Mouse (Mus musculus): Measurements from ENCODE around the gene Chat. TPM values are rescaled to one million over a fixed set of nuclear protein-coding genes. Genes with fewer than 3 reads are reported as not detected.

The Chat gene
- polyA plus RNA-seq, 1 experiment, result 0.10 TPM

- no peaks in the 10 kb centered on the region for H3K36me3 ChIP-seq (ENCODE audit: control insufficient read depth, insufficient read depth, low read length)
- H3K4me1 ChIP-seq (ENCODE audit: control insufficient read depth, insufficient read depth, low read length), result no peaks in the 10 kb centered on the region
- TF ChIP-seq CTCF (IDR thresholded peaks at IDR 0.05; ENCODE audit: control insufficient read depth, insufficient read depth, insufficient replicate concordance, low read depth, low read length), result no peak
- no peak for TF ChIP-seq POLR2A (IDR thresholded peaks at IDR 0.05; ENCODE audit: control insufficient read depth, low read depth, low read length)
- no peaks in the 10 kb centered on the region for H3K27me3 ChIP-seq (ENCODE audit: control insufficient read depth, insufficient read depth, low read length)
- no peak overlapping the region for H3K4me3 ChIP-seq (ENCODE audit: control insufficient read depth, low read depth, low read length)
- H3K27ac ChIP-seq (ENCODE audit: control insufficient read depth, insufficient read depth, low read depth, low read length), result no peak overlapping the region
Measured at GRCm38 (mm10) chr14:32446989-32447388, 18.8 kb downstream of the Chat start.

GRCm38 (mm10) chr14:32443446-32443845 lies 22.3 kb downstream of the Chat start:
- Histone ChIP-seq H3K36me3 (ENCODE audit: control insufficient read depth, insufficient read depth, low read length) (no peaks in the 10 kb centered on the region), H3K27ac (ENCODE audit: control insufficient read depth, insufficient read depth, low read depth, low read length) (no peak overlapping the region), H3K4me1 (ENCODE audit: control insufficient read depth, insufficient read depth, low read length) (no peaks in the 10 kb centered on the region), H3K4me3 (ENCODE audit: control insufficient read depth, low read depth, low read length) (no peak overlapping the region), H3K27me3 (ENCODE audit: control insufficient read depth, insufficient read depth, low read length) (no peaks in the 10 kb centered on the region)
- no peak for TF ChIP-seq POLR2A (IDR thresholded peaks at IDR 0.05; ENCODE audit: control insufficient read depth, low read depth, low read length)
- no peak for TF ChIP-seq CTCF (IDR thresholded peaks at IDR 0.05; ENCODE audit: control insufficient read depth, insufficient read depth, insufficient replicate concordance, low read depth, low read length)

GRCm38 (mm10) chr14:32439744-32440143 lies 26.0 kb downstream of the Chat start:
- H3K4me1 ChIP-seq (ENCODE audit: control insufficient read depth, insufficient read depth, low read length), result no peaks in the 10 kb centered on the region
- H3K27ac ChIP-seq (ENCODE audit: control insufficient read depth, insufficient read depth, low read depth, low read length), result no peak overlapping the region
- TF ChIP-seq CTCF (IDR thresholded peaks at IDR 0.05; ENCODE audit: control insufficient read depth, insufficient read depth, insufficient replicate concordance, low read depth, low read length) (no peak), POLR2A (IDR thresholded peaks at IDR 0.05; ENCODE audit: control insufficient read depth, low read depth, low read length) (no peak)
- H3K4me3 ChIP-seq (ENCODE audit: control insufficient read depth, low read depth, low read length), result no peak overlapping the region
- no peaks in the 10 kb centered on the region for H3K36me3 ChIP-seq (ENCODE audit: control insufficient read depth, insufficient read depth, low read length)
- no peaks in the 10 kb centered on the region for H3K27me3 ChIP-seq (ENCODE audit: control insufficient read depth, insufficient read depth, low read length)

- no peaks in the 10 kb centered on the region for H3K36me3 ChIP-seq (ENCODE audit: control insufficient read depth, insufficient read depth, low read length)
Measured at GRCm38 (mm10) chr14:32439316-32439715, 26.5 kb downstream of the Chat start.

GRCm38 (mm10) chr14:32437352-32437793 lies 28.4 kb downstream of the Chat start:
- H3K27me3 ChIP-seq (ENCODE audit: control insufficient read depth, insufficient read depth, low read length), result no peaks in the 10 kb centered on the region
- H3K4me1 ChIP-seq (ENCODE audit: control insufficient read depth, insufficient read depth, low read length), result no peaks in the 10 kb centered on the region
- no peak overlapping the region for H3K4me3 ChIP-seq (ENCODE audit: control insufficient read depth, low read depth, low read length)
- H3K36me3 ChIP-seq (ENCODE audit: control insufficient read depth, insufficient read depth, low read length), result no peaks in the 10 kb centered on the region
- TF ChIP-seq CTCF (IDR thresholded peaks at IDR 0.05; ENCODE audit: control insufficient read depth, insufficient read depth, insufficient replicate concordance, low read depth, low read length), result no peak
- no peak for TF ChIP-seq POLR2A (IDR thresholded peaks at IDR 0.05; ENCODE audit: control insufficient read depth, low read depth, low read length)
- no peak overlapping the region for H3K27ac ChIP-seq (ENCODE audit: control insufficient read depth, insufficient read depth, low read depth, low read length)

More at GRCm38 (mm10) chr14:32439316-32439715, 26.5 kb downstream of the Chat start:
- Histone ChIP-seq H3K4me3 (ENCODE audit: control insufficient read depth, low read depth, low read length) (no peak overlapping the region), H3K4me1 (ENCODE audit: control insufficient read depth, insufficient read depth, low read length) (no peaks in the 10 kb centered on the region), H3K27ac (ENCODE audit: control insufficient read depth, insufficient read depth, low read depth, low read length) (no peak overlapping the region), H3K27me3 (ENCODE audit: control insufficient read depth, insufficient read depth, low read length) (no peaks in the 10 kb centered on the region)
- TF ChIP-seq POLR2A (IDR thresholded peaks at IDR 0.05; ENCODE audit: control insufficient read depth, low read depth, low read length) (no peak), CTCF (IDR thresholded peaks at IDR 0.05; ENCODE audit: control insufficient read depth, insufficient read depth, insufficient replicate concordance, low read depth, low read length) (no peak)

- Histone ChIP-seq H3K27me3 (ENCODE audit: control insufficient read depth, insufficient read depth, low read length) (no peaks in the 10 kb centered on the region), H3K4me3 (ENCODE audit: control insufficient read depth, low read depth, low read length) (no peak overlapping the region), H3K27ac (ENCODE audit: control insufficient read depth, insufficient read depth, low read depth, low read length) (no peak overlapping the region), H3K4me1 (ENCODE audit: control insufficient read depth, insufficient read depth, low read length) (no peaks in the 10 kb centered on the region), H3K36me3 (ENCODE audit: control insufficient read depth, insufficient read depth, low read length) (no peaks in the 10 kb centered on the region)
- TF ChIP-seq POLR2A (IDR thresholded peaks at IDR 0.05; ENCODE audit: control insufficient read depth, low read depth, low read length) (no peak), CTCF (IDR thresholded peaks at IDR 0.05; ENCODE audit: control insufficient read depth, insufficient read depth, insufficient replicate concordance, low read depth, low read length) (no peak)
Measured at GRCm38 (mm10) chr14:32429030-32429602, 36.7 kb downstream of the Chat start.

GRCm38 (mm10) chr14:32423946-32424345 lies 41.8 kb downstream of the Chat start:
- Histone ChIP-seq H3K4me1 (ENCODE audit: control insufficient read depth, insufficient read depth, low read length) (no peaks in the 10 kb centered on the region), H3K36me3 (ENCODE audit: control insufficient read depth, insufficient read depth, low read length) (no peaks in the 10 kb centered on the region), H3K4me3 (ENCODE audit: control insufficient read depth, low read depth, low read length) (no peak overlapping the region), H3K27me3 (ENCODE audit: control insufficient read depth, insufficient read depth, low read length) (no peaks in the 10 kb centered on the region), H3K27ac (ENCODE audit: control insufficient read depth, insufficient read depth, low read depth, low read length) (no peak overlapping the region)
- TF ChIP-seq CTCF (IDR thresholded peaks at IDR 0.05; ENCODE audit: control insufficient read depth, insufficient read depth, insufficient replicate concordance, low read depth, low read length), result no peak
- no peak for TF ChIP-seq POLR2A (IDR thresholded peaks at IDR 0.05; ENCODE audit: control insufficient read depth, low read depth, low read length)

All from testis, adult 2 months (tissue).